Mouse (Mus musculus) C2C12 (cell line): ENCODE results near the gene S1pr2. TPM values are rescaled to one million over a fixed set of nuclear protein-coding genes. Genes with fewer than 3 reads are reported as not detected.

ENCODE experiments used
- H3K27me3 ChIP-seq: one replicate; pipeline ENCODE4 v1.6.1; 2011; ENCODE audit not compliant: control insufficient read depth, insufficient read depth, insufficient read length
- H3K36me3 ChIP-seq: one replicate; pipeline ENCODE4 v1.6.1; 2011; ENCODE audit not compliant: control insufficient read depth, insufficient read depth
- H3K4me3 ChIP-seq: one replicate; pipeline ENCODE4 v1.5.1; 2011; ENCODE audit warnings: mild to moderate bottlenecking, control low read depth; ENCODE audit not compliant: poor library complexity, insufficient read depth, severe bottlenecking
- H3K79me2 ChIP-seq: one replicate; pipeline ENCODE4 v1.6.1; 2011; ENCODE audit not compliant: control insufficient read depth, insufficient read depth
- H3K79me3 ChIP-seq: one replicate; pipeline ENCODE4 v1.6.1; 2011; ENCODE audit warnings: low read depth, control low read depth
- H3ac ChIP-seq: one replicate; pipeline ENCODE3; 2011; ENCODE audit warnings: low read depth; ENCODE audit not compliant: control insufficient read depth, insufficient read length
- CEBPB ChIP-seq: IDR thresholded peaks from one replicate; pipeline ENCODE4 v1.6.1; 2011; ENCODE audit warnings: low read depth, mild to moderate bottlenecking, control low read depth, moderate library complexity
- CTCF ChIP-seq: IDR thresholded peaks from one replicate; pipeline ENCODE4 v1.5.1; 2011; ENCODE audit not compliant: control insufficient read depth, insufficient read depth, insufficient read length
- FOSL1 ChIP-seq: IDR thresholded peaks from one replicate; pipeline ENCODE4 v1.8.0; 2011; ENCODE audit warnings: mild to moderate bottlenecking, low read length; ENCODE audit not compliant: poor library complexity, insufficient read depth, severe bottlenecking
- MAX ChIP-seq: IDR thresholded peaks from one replicate; pipeline ENCODE4 v1.6.1; 2011; ENCODE audit warnings: mild to moderate bottlenecking, control low read depth
- MYOD1 ChIP-seq: IDR thresholded peaks from one replicate; pipeline ENCODE4 v1.6.1; 2011; ENCODE audit warnings: low read depth; ENCODE audit not compliant: control insufficient read depth, insufficient read length
- MYOG ChIP-seq: IDR thresholded peaks from one replicate; pipeline ENCODE4 v1.6.1; 2011; ENCODE audit not compliant: control insufficient read depth, insufficient read length; ENCODE audit errors: extremely low read depth
- USF1 ChIP-seq: IDR thresholded peaks from one replicate; pipeline ENCODE4 v1.6.1; 2011; ENCODE audit warnings: low read depth, mild to moderate bottlenecking, control low read depth, moderate library complexity
- microRNA-seq: library from miRNA; unstranded; fragments of <30 nt; microRNA quantifications from one replicate; pipeline ENCODE4, GENCODE M21; 2019; ENCODE audit warnings: borderline microRNAs expressed
- polyA plus RNA-seq: library from polyadenylated mRNA; unstranded; fragments of >200 nt; fragmentation: generic; extraction: Trizol; gene quantifications from one replicate; pipeline ENCODE4 v1.2.1, GENCODE M21; 2012; ENCODE audit warnings: missing spikeins

The S1pr2 gene
- polyA plus RNA-seq, 1 experiment = 13.0 TPM

DNA sequence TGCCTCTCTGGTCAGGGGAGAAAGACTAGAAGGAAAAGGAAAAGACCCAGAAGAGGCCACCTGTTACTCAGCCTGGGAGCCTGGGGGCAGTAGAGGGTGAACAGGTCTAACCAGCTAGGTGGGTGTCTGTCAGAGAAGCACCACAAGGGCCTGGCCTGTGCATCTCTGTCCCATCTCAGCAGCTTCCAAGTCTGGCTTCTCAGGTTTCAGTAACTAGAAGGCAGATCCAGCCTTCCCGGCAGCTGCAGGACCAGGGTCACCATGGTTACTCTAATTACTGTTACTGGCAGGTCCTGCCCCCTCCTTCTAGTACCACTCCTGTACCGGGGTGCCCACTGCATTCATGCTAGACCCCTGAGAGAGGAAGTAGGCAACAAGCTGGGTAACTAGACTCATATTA is 32.7 kb downstream of the S1pr2 start:
- H3K4me3 ChIP-seq = no peak overlapping the region
- no peaks in the 10 kb centered on the region for H3K27me3 ChIP-seq
- H3K79me2 ChIP-seq = peaks cover 98% of the 10 kb centered on the region
- peaks cover 83% of the 10 kb centered on the region for H3K79me3 ChIP-seq
- peaks cover 45% of the 10 kb centered on the region for H3K36me3 ChIP-seq
- TF ChIP-seq MYOD1 (no peak), USF1 (no peak), CTCF (no peak), MAX (no peak), CEBPB (no peak), FOSL1 (no peak), MYOG (no peak)
- no peak overlapping the region for H3ac ChIP-seq

DNA sequence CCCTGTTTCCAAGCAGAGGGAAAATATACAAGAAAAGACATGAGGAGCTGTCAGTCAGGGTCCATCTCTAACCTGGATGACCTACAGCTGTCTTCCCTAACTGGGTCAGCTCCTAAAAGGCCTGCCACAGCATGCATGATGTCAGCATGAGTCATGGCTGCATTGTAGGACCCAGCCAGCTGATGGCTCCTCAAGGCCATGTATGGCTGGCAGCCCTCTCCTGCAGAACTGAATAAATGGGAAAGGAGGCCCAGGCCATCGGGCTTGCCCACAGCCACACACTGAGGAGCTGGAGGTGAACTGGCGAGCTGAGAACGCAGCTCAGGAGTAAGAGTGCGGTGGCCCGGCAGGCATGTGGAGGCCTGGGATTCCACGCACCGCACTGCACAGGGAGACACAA is 33.2 kb downstream of the S1pr2 start:
- Histone ChIP-seq H3K27me3 (no peaks in the 10 kb centered on the region), H3K4me3 (no peak overlapping the region), H3ac (no peak overlapping the region), H3K36me3 (peaks cover 49% of the 10 kb centered on the region), H3K79me2 (peaks cover 94% of the 10 kb centered on the region), H3K79me3 (peaks cover 78% of the 10 kb centered on the region)
- TF ChIP-seq MAX = no peak
- peak; percentile 84 for TF ChIP-seq MYOD1
- peak; percentile 62 for TF ChIP-seq FOSL1
- peak; percentile 27 for TF ChIP-seq CTCF
- TF ChIP-seq CEBPB = no peak

DNA sequence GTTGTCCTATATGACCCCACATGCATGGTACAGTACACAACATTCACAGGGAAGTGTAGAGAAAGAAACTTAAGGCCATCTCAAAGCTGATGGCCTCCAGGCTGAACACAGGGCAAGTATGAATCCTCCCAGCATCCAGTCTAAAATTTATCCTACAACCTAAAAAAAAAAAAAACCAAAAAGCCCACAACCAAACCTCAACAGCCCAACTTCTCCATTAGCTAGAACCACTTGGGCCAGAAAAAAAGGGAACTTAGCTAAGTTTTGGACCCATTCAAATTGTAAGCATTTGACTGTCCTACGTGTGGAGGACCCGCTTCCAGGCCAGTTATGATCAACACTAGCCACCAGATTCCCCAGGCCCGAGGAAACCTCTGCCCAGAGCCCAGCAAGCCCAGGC is 53.3 kb downstream of the S1pr2 start:
- peaks cover 91% of the 10 kb centered on the region for H3K36me3 ChIP-seq
- H3K27me3 ChIP-seq = no peaks in the 10 kb centered on the region
- TF ChIP-seq CEBPB (no peak), FOSL1 (no peak), USF1 (no peak), MYOG (no peak), MYOD1 (no peak), CTCF (no peak), MAX (no peak)

DNA sequence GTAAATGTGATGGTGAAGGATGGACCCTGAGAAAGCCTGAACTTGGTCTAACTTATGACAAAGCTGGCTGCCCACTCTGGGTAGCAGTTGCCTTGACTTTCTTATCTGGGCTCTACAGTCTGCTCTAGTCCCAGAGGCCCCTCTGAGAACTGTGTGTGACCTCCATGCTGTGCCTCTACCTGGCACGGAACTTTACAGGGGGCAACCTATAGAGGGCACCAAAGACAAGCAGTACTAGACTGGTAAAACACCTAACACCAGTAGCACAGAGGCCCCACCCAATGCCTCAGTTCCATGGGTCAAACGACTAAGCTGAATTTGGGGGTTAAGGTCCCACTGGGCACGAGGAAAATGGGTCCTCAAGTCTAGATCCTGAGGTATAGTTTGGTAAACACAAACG is 60.4 kb downstream of the S1pr2 start:
- no peak overlapping the region for H3ac ChIP-seq
- H3K36me3 ChIP-seq = peaks cover 98% of the 10 kb centered on the region
- no peak overlapping the region for H3K4me3 ChIP-seq
- TF ChIP-seq MYOG (no peak), CTCF (peak; percentile 15)
- H3K79me2 ChIP-seq = no peaks in the 10 kb centered on the region
- H3K27me3 ChIP-seq = no peaks in the 10 kb centered on the region
- no peaks in the 10 kb centered on the region for H3K79me3 ChIP-seq

More for the DNA sequence above, 53.3 kb downstream of the S1pr2 start:
- H3K4me3 ChIP-seq = no peak overlapping the region
- H3ac ChIP-seq = no peak overlapping the region
- no peaks in the 10 kb centered on the region for H3K79me3 ChIP-seq
- H3K79me2 ChIP-seq = no peaks in the 10 kb centered on the region

Small RNAs within 50 kb of the gene (microRNA-seq; reads per million reads assigned to microRNA genes)
- 0.88 reads per million, percentile 19 among the genes with 10 or more reads in this experiment for gene Mir7081

Other genes with a start within 250 kb of the S1pr2 start
- gene Olfm2, start 230.4 kb downstream of the S1pr2 start, polyA plus RNA-seq = 0.09 TPM
- 1.3 TPM for gene Col5a3, start 161.7 kb downstream of the S1pr2 start, polyA plus RNA-seq
- not detected for gene Rdh8, start 158.3 kb downstream of the S1pr2 start, polyA plus RNA-seq
- 11.8 TPM for gene A230050P20Rik, start 108.1 kb downstream of the S1pr2 start, polyA plus RNA-seq
- gene Angptl6, start 97.1 kb downstream of the S1pr2 start, polyA plus RNA-seq = 0.92 TPM
- 88.3 TPM for gene Ppan, start 88.6 kb downstream of the S1pr2 start, polyA plus RNA-seq
- gene Eif3g, start 78.2 kb downstream of the S1pr2 start, polyA plus RNA-seq = 247 TPM
- 69.7 TPM for gene Dnmt1, start 16.9 kb downstream of the S1pr2 start, polyA plus RNA-seq
- gene Mrpl4, start 26.0 kb upstream of the S1pr2 start, polyA plus RNA-seq = 107 TPM
- gene Icam1, start 39.2 kb upstream of the S1pr2 start, polyA plus RNA-seq = 0.09 TPM
- 0.43 TPM for gene Icam4, start 52.6 kb upstream of the S1pr2 start, polyA plus RNA-seq
- 0.46 TPM for gene Icam5, start 55.3 kb upstream of the S1pr2 start, polyA plus RNA-seq
- 0.43 TPM for gene Zglp1, start 90.3 kb upstream of the S1pr2 start, polyA plus RNA-seq
- gene Gm49373, start 96.3 kb upstream of the S1pr2 start, polyA plus RNA-seq = 0.96 TPM
- 109 TPM for gene Fdx1l, start 96.8 kb upstream of the S1pr2 start, polyA plus RNA-seq
- gene Gm38431, start 115.2 kb upstream of the S1pr2 start, polyA plus RNA-seq = 1.3 TPM
- gene Raver1, start 115.2 kb upstream of the S1pr2 start, polyA plus RNA-seq = 49.2 TPM
- 8.7 TPM for gene Tyk2, start 154.5 kb upstream of the S1pr2 start, polyA plus RNA-seq
- 342 TPM for gene Cdc37, start 173.2 kb upstream of the S1pr2 start, polyA plus RNA-seq
- gene Pde4a, start 188.9 kb upstream of the S1pr2 start, polyA plus RNA-seq = 7.4 TPM